Mouse (Mus musculus) adrenal gland, postnatal 14 days (tissue): ENCODE measurements around the gene Gnb5. TPM values are rescaled to one million over a fixed set of nuclear protein-coding genes. Genes with fewer than 3 reads are reported as not detected.

Experiments
- DNase-seq: peaks from one replicate; pipeline ENCODE4 v3.0.0; 2021; ENCODE audit warnings: mixed read lengths
- long read RNA-seq, 2 experiments: library from polyadenylated mRNA; stranded (forward); transcript quantifications; one replicate each; pipeline ENCODE4 v2.0.0; 2021
- total RNA-seq: library from RNA; stranded (reverse); gene quantifications from 2 replicates; pipeline ENCODE4 v1.2.3, GENCODE M21; 2021

Gnb5 gene
- 30.0 and 32.6 TPM in 2 replicates for total RNA-seq
- long read RNA-seq, experiment 1, transcript Gnb5-206 (11 exons, 2,105 nt) = major isoform, 92 of 100 reads
- long read RNA-seq, experiment 1, partial matches to known transcripts = 2 of 100 reads
- long read RNA-seq, experiment 1, other reads (novel, unspliced or antisense) = 6 of 100 reads
- long read RNA-seq, experiment 2, transcript Gnb5-206 (11 exons, 2,105 nt) = major isoform, 46 of 54 reads
- long read RNA-seq, experiment 2, partial matches to known transcripts = 4 of 54 reads
- long read RNA-seq, experiment 2, other reads (novel, unspliced or antisense) = 4 of 54 reads

- no peak for DNase-seq
Observed at GRCm38 (mm10) chr9:75306126-75306898, at the start of gene Gnb5. Gnb5 (plus strand) TSS chr9:75306288.

- DNase-seq = no peak
Observed at GRCm38 (mm10) chr9:75258792-75259191, 47.3 kb upstream of the Gnb5 start.

- DNase-seq = no peak
Observed at GRCm38 (mm10) chr9:75259656-75260055, 46.4 kb upstream of the Gnb5 start.

GRCm38 (mm10) chr9:75261332-75261872 is 44.7 kb upstream of the Gnb5 start:
- DNase-seq = no peak

GRCm38 (mm10) chr9:75262235-75262826 is 43.8 kb upstream of the Gnb5 start:
- DNase-seq = no peak

GRCm38 (mm10) chr9:75264008-75264718 is 41.9 kb upstream of the Gnb5 start:
- no peak for DNase-seq

GRCm38 (mm10) chr9:75267147-75267546 is 38.9 kb upstream of the Gnb5 start:
- DNase-seq = no peak

GRCm38 (mm10) chr9:75270382-75270781 is 35.7 kb upstream of the Gnb5 start:
- no peak for DNase-seq

- DNase-seq = no peak
Observed at GRCm38 (mm10) chr9:75271539-75271938, 34.5 kb upstream of the Gnb5 start.

- no peak for DNase-seq
Observed at GRCm38 (mm10) chr9:75273646-75274045, 32.4 kb upstream of the Gnb5 start.

- no peak for DNase-seq
Observed at GRCm38 (mm10) chr9:75274486-75274885, 31.6 kb upstream of the Gnb5 start.

GRCm38 (mm10) chr9:75275051-75275450 is 31.0 kb upstream of the Gnb5 start:
- no peak for DNase-seq

GRCm38 (mm10) chr9:75280814-75281213 is 25.3 kb upstream of the Gnb5 start:
- peak; percentile 83 for DNase-seq

GRCm38 (mm10) chr9:75282179-75282578 is 23.9 kb upstream of the Gnb5 start:
- no peak for DNase-seq

GRCm38 (mm10) chr9:75282830-75283229 is 23.3 kb upstream of the Gnb5 start:
- peak; percentile 49 for DNase-seq

GRCm38 (mm10) chr9:75283636-75284035 is 22.5 kb upstream of the Gnb5 start:
- no peak for DNase-seq

- no peak for DNase-seq
Observed at GRCm38 (mm10) chr9:75285363-75285762, 20.7 kb upstream of the Gnb5 start.

- no peak for DNase-seq
Observed at GRCm38 (mm10) chr9:75287636-75288035, 18.5 kb upstream of the Gnb5 start.

GRCm38 (mm10) chr9:75289545-75289944 is 16.5 kb upstream of the Gnb5 start:
- DNase-seq = peak; percentile 52

- peak; percentile 31 for DNase-seq
Observed at GRCm38 (mm10) chr9:75299342-75299741, 6.7 kb upstream of the Gnb5 start.

- no peak for DNase-seq
Observed at GRCm38 (mm10) chr9:75303033-75303432, 3.1 kb upstream of the Gnb5 start.

- no peak for DNase-seq
Observed at GRCm38 (mm10) chr9:75303701-75304261, 2.3 kb upstream of the Gnb5 start.
